Mouse (Mus musculus): Measurements from ENCODE around the gene Zfp1. TPM values are rescaled to one million over a fixed set of nuclear protein-coding genes. Genes with fewer than 3 reads are reported as not detected.
"Not testable (repeated sequence)": the region's sequence is repeated elsewhere in the genome, so short reads cannot be mapped to it uniquely, and the experiment has no call there.

The Zfp1 gene
- total and polyA plus RNA-seq, 3 experiments: 7.1 to 21.1 (median 10.9) TPM

- Histone ChIP-seq H3K4me1 (ENCODE audit: insufficient read depth, low read depth, low read length) (peaks cover 62% of the 10 kb centered on the region), H3K4me3 (ENCODE audit: low read depth, low read length) (no peak overlapping the region), H3K36me3 (replicated peaks) (no peaks in the 10 kb centered on the region), H3K27me3 (ENCODE audit: insufficient read depth, low read length) (no peaks in the 10 kb centered on the region), H3K9me3 (replicated peaks) (no peaks in the 10 kb centered on the region)
- ATAC-seq (ENCODE audit: extremely low read depth, insufficient number of reproducible peaks, low FRiP score, poor library complexity, severe bottlenecking) (no peak), DNase-seq (ENCODE audit: low spot score) (no peak)
- TF ChIP-seq POLR2AphosphoS5 (IDR thresholded peaks at IDR 0.05; ENCODE audit: insufficient replicate concordance, low read depth, low read length) (no peak), GATA2 (IDR thresholded peaks at IDR 0.05; ENCODE audit: borderline replicate concordance, low read depth, low read length) (no peak), CTCF (IDR thresholded peaks at IDR 0.05; ENCODE audit: low read depth, low read length) (no peak), TAL1 (conservative IDR thresholded peaks at IDR 0.05; ENCODE audit: low read depth, low read length) (no peak)
Observed at GRCm38 (mm10) chr8:111641064-111641463, 2.1 kb upstream of the Zfp1 start.

GRCm38 (mm10) chr8:111642496-111642895 is 705 bp upstream of the Zfp1 start:
- no peak for TF ChIP-seq GATA2 (IDR thresholded peaks at IDR 0.05; ENCODE audit: borderline replicate concordance, low read depth, low read length)
- TF ChIP-seq TAL1 (conservative IDR thresholded peaks at IDR 0.05; ENCODE audit: low read depth, low read length): 0 out of 2 replicates have a peak, but pooled peaks have one; percentile 24
- peaks cover 2% of the 10 kb centered on the region; the same call in 1 of the 2 replicates for H3K27me3 ChIP-seq (ENCODE audit: insufficient read depth, low read length)
- peak overlapping the region; percentile 86 for H3K4me3 ChIP-seq (ENCODE audit: low read depth, low read length)
- ATAC-seq (ENCODE audit: extremely low read depth, insufficient number of reproducible peaks, low FRiP score, poor library complexity, severe bottlenecking) (peak; percentile 63), DNase-seq (ENCODE audit: low spot score) (peak; percentile 46)
- peaks cover 70% of the 10 kb centered on the region for H3K4me1 ChIP-seq (ENCODE audit: insufficient read depth, low read depth, low read length)
- no peaks in the 10 kb centered on the region for H3K9me3 ChIP-seq (replicated peaks)
- no peaks in the 10 kb centered on the region for H3K36me3 ChIP-seq (replicated peaks)

DNA sequence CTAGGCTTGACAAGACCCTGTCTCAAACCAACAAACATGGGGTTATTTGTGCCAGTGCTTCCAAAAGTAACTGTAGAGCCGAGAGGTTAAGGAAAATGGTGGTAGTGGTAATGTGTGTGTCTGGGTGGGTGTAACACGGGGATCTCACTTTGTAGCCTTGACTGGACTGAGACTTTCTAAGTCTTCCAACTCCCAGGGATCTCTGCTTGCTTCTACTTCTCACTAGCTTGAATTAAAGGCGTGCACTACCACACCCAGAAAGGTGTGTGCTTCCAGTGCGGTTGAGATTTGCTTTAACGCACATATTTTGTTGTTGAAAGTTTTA is 300 bp upstream of the Zfp1 start:
- TF ChIP-seq POLR2AphosphoS5 (IDR thresholded peaks at IDR 0.05; ENCODE audit: insufficient replicate concordance, low read depth, low read length) (no peak), GATA2 (IDR thresholded peaks at IDR 0.05; ENCODE audit: borderline replicate concordance, low read depth, low read length) (no peak), TAL1 (conservative IDR thresholded peaks at IDR 0.05; ENCODE audit: low read depth, low read length) (no peak), CTCF (IDR thresholded peaks at IDR 0.05; ENCODE audit: low read depth, low read length) (no peak), GATA1 (IDR thresholded peaks at IDR 0.05; ENCODE audit: borderline replicate concordance, low read length) (no peak)
- peaks cover 2% of the 10 kb centered on the region; the same call in 1 of the 2 replicates for H3K27me3 ChIP-seq (ENCODE audit: insufficient read depth, low read length)
- no peaks in the 10 kb centered on the region for H3K9me3 ChIP-seq (replicated peaks)
- peaks cover 69% of the 10 kb centered on the region for H3K4me1 ChIP-seq (ENCODE audit: insufficient read depth, low read depth, low read length)
- ATAC-seq (ENCODE audit: extremely low read depth, insufficient number of reproducible peaks, low FRiP score, poor library complexity, severe bottlenecking): 0 out of 2 replicates have a peak, but pooled peaks have one; percentile 0
- no peaks in the 10 kb centered on the region for H3K36me3 ChIP-seq (replicated peaks)
- peak overlapping the region; percentile 86 for H3K4me3 ChIP-seq (ENCODE audit: low read depth, low read length)
- DNase-seq (ENCODE audit: low spot score): no peak

- not testable (repeated sequence) for H3K27me3 ChIP-seq (ENCODE audit: insufficient read depth, low read length); H3K36me3 ChIP-seq (replicated peaks); H3K9me3 ChIP-seq (replicated peaks)
- TF ChIP-seq TAL1 (conservative IDR thresholded peaks at IDR 0.05; ENCODE audit: low read depth, low read length): peak; percentile 90
- peak; percentile 72 for ATAC-seq (ENCODE audit: extremely low read depth, insufficient number of reproducible peaks, low FRiP score, poor library complexity, severe bottlenecking)
- Histone ChIP-seq H3K4me3 (ENCODE audit: low read depth, low read length) (peak overlapping the region; percentile 86), H3K4me1 (ENCODE audit: insufficient read depth, low read depth, low read length) (peaks cover 75% of the 10 kb centered on the region)
- peak; percentile 63 for DNase-seq (ENCODE audit: low spot score)
Observed at GRCm38 (mm10) chr8:111644286-111645051, 1.3 kb downstream of the Zfp1 start.

- H3K9me3 ChIP-seq (replicated peaks): no peaks in the 10 kb centered on the region
- H3K36me3 ChIP-seq (replicated peaks): no peaks in the 10 kb centered on the region
- H3K4me3 ChIP-seq (ENCODE audit: low read depth, low read length): peak overlapping the region; percentile 56; the same call in 1 of the 2 replicates
- H3K4me1 ChIP-seq (ENCODE audit: insufficient read depth, low read depth, low read length): peaks cover 65% of the 10 kb centered on the region
- peaks cover 5% of the 10 kb centered on the region; the same call in 1 of the 2 replicates for H3K27me3 ChIP-seq (ENCODE audit: insufficient read depth, low read length)
- peak; percentile 2; the same call in 1 of the 2 replicates for ATAC-seq (ENCODE audit: extremely low read depth, insufficient number of reproducible peaks, low FRiP score, poor library complexity, severe bottlenecking)
- no peak for DNase-seq (ENCODE audit: low spot score)
- TF ChIP-seq CTCF (IDR thresholded peaks at IDR 0.05; ENCODE audit: low read depth, low read length): no peak
- TF ChIP-seq POLR2AphosphoS5 (IDR thresholded peaks at IDR 0.05; ENCODE audit: insufficient replicate concordance, low read depth, low read length): no peak
- 0 out of 2 replicates have a peak, but pooled peaks have one; percentile 7 for TF ChIP-seq TAL1 (conservative IDR thresholded peaks at IDR 0.05; ENCODE audit: low read depth, low read length)
Observed at GRCm38 (mm10) chr8:111645715-111646114, 2.5 kb downstream of the Zfp1 start.

DNA sequence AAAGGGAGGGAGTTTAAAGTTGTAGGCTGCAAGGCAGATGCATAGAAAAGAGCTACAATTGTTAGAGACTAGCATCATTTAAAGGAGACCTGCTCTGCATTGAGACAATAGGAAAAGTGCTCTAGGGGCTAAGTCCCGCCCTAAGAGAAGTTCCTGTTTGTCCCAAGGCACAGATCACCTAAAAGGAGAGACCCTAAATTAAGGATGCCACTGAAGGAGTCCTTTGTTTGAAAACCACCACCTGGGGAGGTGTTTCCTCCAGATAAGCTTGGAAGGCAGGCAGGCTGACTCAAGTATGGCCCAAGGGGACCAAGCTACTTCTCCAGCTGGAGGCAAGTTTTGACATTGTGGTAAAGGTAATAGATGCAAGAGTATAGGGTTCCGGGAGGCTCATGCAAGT is 5.6 kb downstream of the Zfp1 start:
- ATAC-seq (ENCODE audit: extremely low read depth, insufficient number of reproducible peaks, low FRiP score, poor library complexity, severe bottlenecking): no peak
- TF ChIP-seq POLR2AphosphoS5 (IDR thresholded peaks at IDR 0.05; ENCODE audit: insufficient replicate concordance, low read depth, low read length): no peak
- TF ChIP-seq TAL1 (conservative IDR thresholded peaks at IDR 0.05; ENCODE audit: low read depth, low read length): no peak
- TF ChIP-seq GATA1 (IDR thresholded peaks at IDR 0.05; ENCODE audit: borderline replicate concordance, low read length): no peak
- TF ChIP-seq CTCF (IDR thresholded peaks at IDR 0.05; ENCODE audit: low read depth, low read length): no peak
- no peak for TF ChIP-seq GATA2 (IDR thresholded peaks at IDR 0.05; ENCODE audit: borderline replicate concordance, low read depth, low read length)

More for the DNA sequence above, 5.6 kb downstream of the Zfp1 start:
- Histone ChIP-seq H3K4me3 (ENCODE audit: low read depth, low read length) (no peak overlapping the region), H3K4me1 (ENCODE audit: insufficient read depth, low read depth, low read length) (peaks cover 51% of the 10 kb centered on the region), H3K9me3 (replicated peaks) (no peaks in the 10 kb centered on the region), H3K27me3 (ENCODE audit: insufficient read depth, low read length) (peaks cover 5% of the 10 kb centered on the region; the same call in 1 of the 2 replicates), H3K36me3 (replicated peaks) (no peaks in the 10 kb centered on the region)
- DNase-seq (ENCODE audit: low spot score): no peak
